Mouse (Mus musculus): ENCODE measurements around the gene Fgfr2. TPM values are rescaled to one million over a fixed set of nuclear protein-coding genes. Genes with fewer than 3 reads are reported as not detected.

Fgfr2 gene
- polyA plus RNA-seq, 1 experiment from 2014 or later, result 92.0 TPM

- no peak overlapping the region for H3K9ac ChIP-seq (ENCODE audit: low read length)
- WGBS, result 82% methylated on average over 7 of the region's 7 CpGs
- peaks cover 18% of the 10 kb centered on the region for H3K36me3 ChIP-seq (ENCODE audit: control insufficient read depth, insufficient read depth, low read length)
- H3K27me3 ChIP-seq (ENCODE audit: control insufficient read depth, insufficient read depth, low read length), result no peaks in the 10 kb centered on the region
- H3K9me3 ChIP-seq (ENCODE audit: control insufficient read depth, low read length), result no peaks in the 10 kb centered on the region
- H3K4me1 ChIP-seq (ENCODE audit: control insufficient read depth, insufficient read depth, low read length), result no peaks in the 10 kb centered on the region
- H3K4me2 ChIP-seq, result no peak overlapping the region
- no peak overlapping the region for H3K4me3 ChIP-seq (ENCODE audit: low read depth, low read length)
- DNase-seq (ENCODE audit: low spot score, missing footprints), result no peak
- no peak for ATAC-seq (ENCODE audit: low FRiP score)
- no peak overlapping the region for H3K27ac ChIP-seq (ENCODE audit: low read depth, low read length)
These were observed 2948.6 kb downstream of the Fgfr2 start for GRCm38 (mm10) chr7:130174525-130174924.

- Histone ChIP-seq H3K27me3 (ENCODE audit: control insufficient read depth, insufficient read depth, low read length) (no peaks in the 10 kb centered on the region), H3K27ac (ENCODE audit: low read depth, low read length) (no peak overlapping the region), H3K36me3 (ENCODE audit: control insufficient read depth, insufficient read depth, low read length) (peaks cover 16% of the 10 kb centered on the region), H3K9ac (ENCODE audit: low read length) (no peak overlapping the region), H3K4me1 (ENCODE audit: control insufficient read depth, insufficient read depth, low read length) (no peaks in the 10 kb centered on the region; the same call in 1 of the 2 replicates), H3K4me2 (no peak overlapping the region), H3K4me3 (ENCODE audit: low read depth, low read length) (no peak overlapping the region), H3K9me3 (ENCODE audit: control insufficient read depth, low read length) (no peaks in the 10 kb centered on the region)
- ATAC-seq (ENCODE audit: low FRiP score), result no peak
- DNase-seq (ENCODE audit: low spot score, missing footprints), result no peak
- WGBS, result 89% methylated on average over 5 of the region's 5 CpGs
These were observed 2949.2 kb downstream of the Fgfr2 start for GRCm38 (mm10) chr7:130173914-130174313.

DNA sequence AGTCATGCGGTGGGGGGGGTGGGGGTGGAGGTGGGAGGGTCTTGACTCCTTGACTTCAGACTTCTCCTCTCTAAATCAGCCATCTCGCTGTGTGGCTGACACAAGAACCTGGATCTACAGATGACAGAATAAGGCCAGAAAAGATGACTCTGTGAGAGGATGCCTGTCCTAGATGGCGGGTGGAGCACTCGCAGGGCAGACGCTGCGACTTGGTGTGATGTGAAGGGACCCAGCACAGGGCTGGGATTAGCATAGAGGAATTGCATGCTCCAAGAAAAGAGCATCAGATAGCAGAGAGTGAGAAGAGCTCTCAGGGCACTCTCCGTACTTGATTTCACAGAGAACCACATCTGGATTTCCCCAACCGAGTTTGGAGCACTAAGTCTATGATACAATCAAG, 2953.0 kb downstream of the Fgfr2 start:
- no peak for DNase-seq (ENCODE audit: low spot score, missing footprints)
- H3K9ac ChIP-seq (ENCODE audit: low read length), result no peak overlapping the region
- H3K4me1 ChIP-seq (ENCODE audit: control insufficient read depth, insufficient read depth, low read length), result peaks cover 15% of the 10 kb centered on the region
- no peak overlapping the region for H3K27ac ChIP-seq (ENCODE audit: low read depth, low read length)
- 81% methylated on average over 8 of the region's 8 CpGs for WGBS
- no peak overlapping the region for H3K4me2 ChIP-seq
- no peaks in the 10 kb centered on the region for H3K9me3 ChIP-seq (ENCODE audit: control insufficient read depth, low read length)
- no peak overlapping the region for H3K4me3 ChIP-seq (ENCODE audit: low read depth, low read length)
- peaks cover 18% of the 10 kb centered on the region; the same call in 1 of the 2 replicates for H3K36me3 ChIP-seq (ENCODE audit: control insufficient read depth, insufficient read depth, low read length)
- no peaks in the 10 kb centered on the region for H3K27me3 ChIP-seq (ENCODE audit: control insufficient read depth, insufficient read depth, low read length)
- ATAC-seq (ENCODE audit: low FRiP score), result no peak

DNA sequence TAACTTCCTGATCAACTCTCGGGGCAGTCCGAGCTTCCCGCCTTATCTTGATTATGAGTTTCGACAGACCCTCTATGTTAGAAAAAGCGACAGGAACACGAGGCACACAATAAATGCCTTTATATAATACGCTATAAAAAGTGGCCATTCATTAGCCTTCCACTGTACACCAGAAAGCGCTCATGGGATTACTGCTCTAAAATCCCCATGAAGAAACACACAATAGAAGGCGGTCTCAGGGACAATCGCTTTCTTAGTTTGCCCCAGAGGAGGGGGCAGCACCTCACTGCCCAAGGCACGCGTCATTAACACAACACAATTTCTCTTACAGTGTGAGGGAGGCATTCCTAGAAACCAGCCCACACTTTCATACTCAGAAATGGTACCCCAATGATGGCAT, 2954.9 kb downstream of the Fgfr2 start:
- ATAC-seq (ENCODE audit: low FRiP score), result no peak
- no peak overlapping the region for H3K4me2 ChIP-seq
- WGBS, result 57% methylated on average over 12 of the region's 12 CpGs
- no peak overlapping the region for H3K4me3 ChIP-seq (ENCODE audit: low read depth, low read length)
- peaks cover 16% of the 10 kb centered on the region; the same call in 1 of the 2 replicates for H3K36me3 ChIP-seq (ENCODE audit: control insufficient read depth, insufficient read depth, low read length)
- H3K27me3 ChIP-seq (ENCODE audit: control insufficient read depth, insufficient read depth, low read length), result no peaks in the 10 kb centered on the region
- DNase-seq (ENCODE audit: low spot score, missing footprints), result no peak
- H3K9me3 ChIP-seq (ENCODE audit: control insufficient read depth, low read length), result no peaks in the 10 kb centered on the region
- no peak overlapping the region for H3K27ac ChIP-seq (ENCODE audit: low read depth, low read length)
- H3K4me1 ChIP-seq (ENCODE audit: control insufficient read depth, insufficient read depth, low read length), result peaks cover 21% of the 10 kb centered on the region
- H3K9ac ChIP-seq (ENCODE audit: low read length), result no peak overlapping the region

- ATAC-seq (ENCODE audit: low FRiP score) (no peak), DNase-seq (ENCODE audit: low spot score, missing footprints) (no peak)
- no peak overlapping the region for H3K4me2 ChIP-seq
- no peaks in the 10 kb centered on the region for H3K9me3 ChIP-seq (ENCODE audit: control insufficient read depth, low read length)
- WGBS, result 88% methylated on average over 5 of the region's 5 CpGs
- H3K27ac ChIP-seq (ENCODE audit: low read depth, low read length), result no peak overlapping the region
- H3K4me1 ChIP-seq (ENCODE audit: control insufficient read depth, insufficient read depth, low read length), result peaks cover 21% of the 10 kb centered on the region
- H3K36me3 ChIP-seq (ENCODE audit: control insufficient read depth, insufficient read depth, low read length), result peaks cover 19% of the 10 kb centered on the region; the same call in 1 of the 2 replicates
- H3K9ac ChIP-seq (ENCODE audit: low read length), result no peak overlapping the region
- no peaks in the 10 kb centered on the region for H3K27me3 ChIP-seq (ENCODE audit: control insufficient read depth, insufficient read depth, low read length)
- H3K4me3 ChIP-seq (ENCODE audit: low read depth, low read length), result no peak overlapping the region
These were observed 2955.9 kb downstream of the Fgfr2 start for GRCm38 (mm10) chr7:130167261-130167660.

- no peak overlapping the region for H3K9ac ChIP-seq (ENCODE audit: low read length)
- no peak overlapping the region for H3K4me3 ChIP-seq (ENCODE audit: low read depth, low read length)
- no peaks in the 10 kb centered on the region for H3K9me3 ChIP-seq (ENCODE audit: control insufficient read depth, low read length)
- H3K36me3 ChIP-seq (ENCODE audit: control insufficient read depth, insufficient read depth, low read length), result peaks cover 12% of the 10 kb centered on the region; the same call in 1 of the 2 replicates
- 45% methylated on average over 4 of the region's 4 CpGs for WGBS
- no peak overlapping the region for H3K4me2 ChIP-seq
- DNase-seq (ENCODE audit: low spot score, missing footprints) (no peak), ATAC-seq (ENCODE audit: low FRiP score) (no peak)
- no peaks in the 10 kb centered on the region for H3K27me3 ChIP-seq (ENCODE audit: control insufficient read depth, insufficient read depth, low read length)
- no peak overlapping the region for H3K27ac ChIP-seq (ENCODE audit: low read depth, low read length)
- peaks cover 21% of the 10 kb centered on the region for H3K4me1 ChIP-seq (ENCODE audit: control insufficient read depth, insufficient read depth, low read length)
These were observed 2957.0 kb downstream of the Fgfr2 start for GRCm38 (mm10) chr7:130166190-130166589.

- Histone ChIP-seq H3K4me3 (ENCODE audit: low read depth, low read length) (no peak overlapping the region), H3K9ac (ENCODE audit: low read length) (no peak overlapping the region), H3K36me3 (ENCODE audit: control insufficient read depth, insufficient read depth, low read length) (peaks cover 11% of the 10 kb centered on the region; the same call in 1 of the 2 replicates), H3K4me1 (ENCODE audit: control insufficient read depth, insufficient read depth, low read length) (peaks cover 21% of the 10 kb centered on the region), H3K27ac (ENCODE audit: low read depth, low read length) (no peak overlapping the region), H3K4me2 (no peak overlapping the region), H3K27me3 (ENCODE audit: control insufficient read depth, insufficient read depth, low read length) (no peaks in the 10 kb centered on the region), H3K9me3 (ENCODE audit: control insufficient read depth, low read length) (no peaks in the 10 kb centered on the region)
- DNase-seq (ENCODE audit: low spot score, missing footprints), result no peak
- ATAC-seq (ENCODE audit: low FRiP score), result no peak
- WGBS, result 85% methylated on average over 3 of the region's 3 CpGs
These were observed 2957.7 kb downstream of the Fgfr2 start for GRCm38 (mm10) chr7:130165408-130165807.

DNA sequence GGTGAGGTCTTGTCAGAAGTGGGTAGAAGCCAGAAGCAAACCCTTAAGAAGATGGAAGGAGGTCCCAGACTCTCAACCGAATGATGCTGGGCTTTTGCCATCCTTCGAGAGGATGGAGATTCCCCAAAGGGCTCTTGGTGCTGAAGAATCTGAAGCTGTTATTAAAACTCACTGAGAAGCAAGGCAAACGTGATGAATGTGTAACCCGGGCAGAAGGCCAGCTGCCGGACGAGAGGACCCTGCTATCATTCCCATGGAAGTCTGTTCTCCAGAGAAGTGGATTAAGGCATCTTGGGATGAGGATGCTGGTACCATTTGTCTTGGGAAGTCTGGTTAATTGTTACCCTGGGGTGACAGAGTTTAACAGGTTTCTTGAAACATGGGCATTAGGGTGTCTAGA, 2960.4 kb downstream of the Fgfr2 start:
- DNase-seq (ENCODE audit: low spot score, missing footprints) (no peak), ATAC-seq (ENCODE audit: low FRiP score) (no peak)
- no peak overlapping the region for H3K27ac ChIP-seq (ENCODE audit: low read depth, low read length)
- H3K36me3 ChIP-seq (ENCODE audit: control insufficient read depth, insufficient read depth, low read length), result peaks cover 8% of the 10 kb centered on the region; the same call in 1 of the 2 replicates
- no peak overlapping the region for H3K4me2 ChIP-seq
- no peak overlapping the region for H3K9ac ChIP-seq (ENCODE audit: low read length)
- H3K9me3 ChIP-seq (ENCODE audit: control insufficient read depth, low read length), result no peaks in the 10 kb centered on the region
- peaks cover 17% of the 10 kb centered on the region for H3K4me1 ChIP-seq (ENCODE audit: control insufficient read depth, insufficient read depth, low read length)
- 90% methylated on average over 6 of the region's 6 CpGs for WGBS
- H3K27me3 ChIP-seq (ENCODE audit: control insufficient read depth, insufficient read depth, low read length), result no peaks in the 10 kb centered on the region
- no peak overlapping the region for H3K4me3 ChIP-seq (ENCODE audit: low read depth, low read length)

DNA sequence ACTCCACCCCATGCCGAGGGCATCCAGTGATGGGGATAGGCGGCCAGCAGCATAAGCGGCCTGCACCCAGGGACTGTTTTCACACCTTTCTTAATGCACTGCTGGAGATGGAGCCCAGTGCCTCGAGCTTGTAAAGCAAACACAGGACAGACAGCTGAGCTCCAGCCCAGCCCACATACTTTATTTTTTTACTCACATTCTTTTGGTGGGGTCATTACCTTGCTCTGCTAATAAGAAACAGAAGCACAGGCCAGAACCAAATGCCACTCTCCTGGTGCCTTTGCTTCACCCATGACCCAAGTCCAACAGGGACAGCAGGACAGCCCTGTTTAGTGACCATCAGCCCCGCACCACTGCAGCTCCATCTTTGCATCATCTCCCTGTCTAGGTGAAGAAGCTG, 2961.6 kb downstream of the Fgfr2 start:
- no peaks in the 10 kb centered on the region for H3K9me3 ChIP-seq (ENCODE audit: control insufficient read depth, low read length)
- DNase-seq (ENCODE audit: low spot score, missing footprints), result no peak
- no peak for ATAC-seq (ENCODE audit: low FRiP score)
- no peaks in the 10 kb centered on the region for H3K27me3 ChIP-seq (ENCODE audit: control insufficient read depth, insufficient read depth, low read length)
- H3K9ac ChIP-seq (ENCODE audit: low read length), result no peak overlapping the region
- H3K4me3 ChIP-seq (ENCODE audit: low read depth, low read length), result no peak overlapping the region
- peaks cover 4% of the 10 kb centered on the region; the same call in 1 of the 2 replicates for H3K36me3 ChIP-seq (ENCODE audit: control insufficient read depth, insufficient read depth, low read length)
- H3K27ac ChIP-seq (ENCODE audit: low read depth, low read length), result no peak overlapping the region
- H3K4me2 ChIP-seq, result no peak overlapping the region
- peaks cover 7% of the 10 kb centered on the region for H3K4me1 ChIP-seq (ENCODE audit: control insufficient read depth, insufficient read depth, low read length)
- WGBS, result 69% methylated on average over 5 of the region's 5 CpGs
